In the genomic region with DNA sequence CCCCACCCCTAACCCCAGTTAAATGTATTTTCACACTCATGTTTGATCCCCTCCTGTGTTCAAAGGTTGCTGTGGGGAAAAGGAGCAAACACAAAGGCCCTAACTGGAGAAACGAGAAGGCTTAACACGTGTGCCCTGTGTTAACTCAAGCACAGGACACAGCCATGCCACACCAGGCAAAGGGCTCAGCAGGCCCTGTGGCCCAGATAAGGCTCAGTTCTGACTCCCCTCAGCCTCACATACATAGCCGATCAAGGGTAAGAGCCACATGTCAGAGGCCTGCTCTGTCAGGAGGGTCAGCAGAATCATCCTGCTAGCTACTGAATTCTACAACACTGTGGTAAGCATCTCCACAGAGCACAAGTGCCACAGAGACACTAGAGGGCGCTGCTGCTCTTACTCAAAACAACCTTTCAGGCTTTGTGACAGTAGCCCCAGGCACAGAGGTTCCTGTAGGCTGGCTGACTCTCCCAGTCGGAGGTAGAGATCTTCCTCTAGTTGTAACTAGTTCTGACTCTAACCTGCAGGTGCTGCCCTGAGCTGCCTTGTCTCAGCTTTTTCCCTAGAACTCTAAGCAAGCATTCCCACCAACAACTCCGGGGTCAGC, we compare ENCODE assay signal across 8 mouse cellular contexts. TPM values are rescaled to one million over a fixed set of nuclear protein-coding genes. Genes with fewer than 3 reads are reported as not detected.
DNase-seq lines count a peak whose midpoint lies in the region; ATAC-seq and TF ChIP-seq lines count a peak whose summit lies in the region.

No protein-coding gene starts in this region.

- POLR2A ChIA-PET in Patski (lab: Charles Lee) = interaction anchor here (0.6 to 4.2 kb wide), 4 partner anchors 29 to 92 kb away, joined by 3 to 22 read pairs (median 3); partner anchors contain the start of gene Rab11fip5

- H3K4me3 ChIP-seq in hindbrain, embryonic 14.5 days (replicated peaks; ENCODE audit: low read length) = no peak overlapping the region

- WGBS in hindbrain, embryonic 14.5 days = 43% methylated on average over 6 of the region's 6 CpGs

- no peaks in the 10 kb centered on the region for H3K4me1 ChIP-seq in hindbrain, embryonic 14.5 days (replicated peaks; ENCODE audit: control insufficient read depth, insufficient read depth, low read length)

- TF ChIP-seq CTCF in Patski (IDR thresholded peaks at IDR 0.05) = no peak

- no peaks in the 10 kb centered on the region for H3K27me3 ChIP-seq in Patski
- no peaks in the 10 kb centered on the region for H3K27me3 ChIP-seq in hindbrain, embryonic 14.5 days (ENCODE audit: control insufficient read depth, insufficient read depth, low read length)

- no peak overlapping the region for H3K27ac ChIP-seq in hindbrain, embryonic 14.5 days

- CTCF ChIA-PET in Patski (lab: Charles Lee) = interaction anchor here (0.6 to 7.7 kb wide), 16 partner anchors 8 to 197 kb away, joined by 3 to 106 read pairs (median 7); partner anchors contain the start of gene Rab11fip5

- H3K9ac ChIP-seq in hindbrain, embryonic 14.5 days = no peak overlapping the region

- peak; percentile 85 for DNase-seq in Patski (ENCODE audit: low read depth, low spot score)
- peak; percentile 86 for DNase-seq in cerebellum, adult 9-11 months
- peak; percentile 72 to 79 for DNase-seq in frontal cortex, postnatal 14 days (ENCODE audit: low spot score in 2 of 2)
- peak; percentile 91 for DNase-seq in hindbrain, embryonic 14.5 days (ENCODE audit: low spot score)
- peak; percentile 85 to 90 for DNase-seq in layer of hippocampus, postnatal 14 days (ENCODE audit: low spot score in 2 of 2)
- peak; percentile 85 for DNase-seq in lung, postnatal 25 days (ENCODE audit: low spot score)
- DNase-seq in retina, postnatal 7 days (ENCODE audit: low read depth, low spot score) = peak; percentile 88
- peak; percentile 91 for DNase-seq in thymus, postnatal 4 days

- no peaks in the 10 kb centered on the region for H3K9me3 ChIP-seq in hindbrain, embryonic 14.5 days (ENCODE audit: control insufficient read depth, low read length)

- no peak overlapping the region for H3K4me2 ChIP-seq in hindbrain, embryonic 14.5 days (replicated peaks)

- peaks cover 9% of the 10 kb centered on the region; the same call in 1 of the 2 replicates for H3K36me3 ChIP-seq in hindbrain, embryonic 14.5 days (replicated peaks; ENCODE audit: control insufficient read depth, insufficient read depth)

- in situ Hi-C loops in Patski (cut with MboI; ENCODE audit: low pct_unique_long_range_greater_than_20kb) = loop anchor here (5.0 kb wide), 2 partner anchors 41 to 84 kb away; no protein-coding TSS in a partner anchor

- ATAC-seq in Patski = peak; percentile 32
- peak; percentile 73; the same call in 1 of the 2 replicates for ATAC-seq in hindbrain, embryonic 14.5 days (ENCODE audit: low FRiP score)

RNA-seq across cellular contexts. Expression of gene Sfxn5, which starts 12.9 kb away (rescaled TPM):
- polyA plus RNA-seq in Patski (2021) = 10.9 TPM
- polyA plus RNA-seq in hindbrain, embryonic 14.5 days (2014; fragmentation: Nextera tagmentation; extraction: Ambion mirVana) = 27.8 and 30.4 TPM in 2 replicates
- 100 to 1,000 TPM; 154 to 171 TPM for total RNA-seq in layer of hippocampus, postnatal 14 days (2021)

RNA-seq across cellular contexts. Expression of gene Rab11fip5, which starts 28.3 kb away (rescaled TPM):
- 151 TPM for polyA plus RNA-seq in Patski (2021)
- 21.3 and 24.6 TPM in 2 replicates for polyA plus RNA-seq in hindbrain, embryonic 14.5 days (2014; fragmentation: Nextera tagmentation; extraction: Ambion mirVana)
- 10 to 100 TPM; 50.8 to 56.2 TPM for total RNA-seq in layer of hippocampus, postnatal 14 days (2021)
